ENCODE assay signal across 17 mouse cellular contexts in genomic region chr1:73545401-73545800, GRCm38 (mm10).
DNase-seq lines count a peak whose midpoint lies in the region; ATAC-seq and TF ChIP-seq lines count a peak whose summit lies in the region.
"Had no signal": no experiment of that assay in that cellular context is flagged by ENCODE, and none has a peak within 500 bp of the region (broad histone marks: within the 10 kb centered on the region; RNA-seq: fewer than 3 reads in every experiment).

No protein-coding gene starts in this region.

- no peaks in the 10 kb centered on the region for H3K36me3 ChIP-seq in heart, embryonic 11.5 days (ENCODE audit: control insufficient read depth, insufficient read depth, low read length)
- H3K36me3 ChIP-seq: heart, embryonic 15.5 days; hindbrain, embryonic 10.5 days; limb, embryonic 12.5 days; neural tube, embryonic 13.5 days had no signal

- H3K4me2 ChIP-seq in heart, embryonic 11.5 days = no peak overlapping the region
- H3K4me2 ChIP-seq: heart, embryonic 15.5 days; limb, embryonic 12.5 days; neural tube, embryonic 13.5 days had no signal

- no peak overlapping the region for H3K9ac ChIP-seq in heart, embryonic 11.5 days (ENCODE audit: low read depth, low read length)
- H3K9ac ChIP-seq: forebrain, postnatal 0 days; heart, embryonic 15.5 days; limb, embryonic 12.5 days; neural tube, embryonic 13.5 days had no signal

- H3K4me1 ChIP-seq in heart, embryonic 11.5 days (ENCODE audit: control insufficient read depth, insufficient read depth, low read length) = no peaks in the 10 kb centered on the region
- H3K4me1 ChIP-seq: heart, embryonic 15.5 days had no signal

- H3K27me3 ChIP-seq in heart, embryonic 11.5 days (ENCODE audit: control insufficient read depth, insufficient read depth, low read length) = no peaks in the 10 kb centered on the region
- no peaks in the 10 kb centered on the region for H3K27me3 ChIP-seq in Patski
- H3K27me3 ChIP-seq: heart, embryonic 15.5 days; limb, embryonic 12.5 days; neural tube, embryonic 13.5 days had no signal

- TF ChIP-seq CTCF in Patski (IDR thresholded peaks at IDR 0.05) = no peak

- POLR2A ChIA-PET in Patski (lab: Charles Lee) = interaction anchor here (0.7 kb wide), 1 partner anchor 1956 kb away, joined by 4 read pairs; no protein-coding TSS in a partner anchor

- no peak for ATAC-seq in heart, embryonic 11.5 days (replicated peaks; ENCODE audit: insufficient number of reproducible peaks, low FRiP score, low TSS enrichment)
- peak; percentile 92 for ATAC-seq in Patski
- ATAC-seq: forebrain, postnatal 0 days; intestine, postnatal 0 days had no signal

- H3K9me3 ChIP-seq in heart, embryonic 11.5 days (replicated peaks; ENCODE audit: control insufficient read depth, low read length) = no peaks in the 10 kb centered on the region
- H3K9me3 ChIP-seq: heart, embryonic 15.5 days; hindbrain, embryonic 10.5 days; limb, embryonic 12.5 days; neural tube, embryonic 13.5 days had no signal

- 70% methylated on average over 6 of the region's 6 CpGs for WGBS in heart, embryonic 11.5 days (ENCODE audit: insufficient replicate concordance)

- CTCF ChIA-PET in Patski (lab: Charles Lee) = no interaction called here

- no peak overlapping the region for H3K27ac ChIP-seq in heart, embryonic 11.5 days (ENCODE audit: low read depth, low read length)
- H3K27ac ChIP-seq: heart, embryonic 15.5 days; hindbrain, embryonic 10.5 days; limb, embryonic 12.5 days; neural tube, embryonic 13.5 days had no signal

- in situ Hi-C loops in Patski (cut with MboI; ENCODE audit: low pct_unique_long_range_greater_than_20kb) = no loop called here

- no peak overlapping the region for H3K4me3 ChIP-seq in heart, embryonic 11.5 days (ENCODE audit: low read depth, low read length)
- H3K4me3 ChIP-seq: heart, embryonic 15.5 days; hindbrain, embryonic 10.5 days; limb, embryonic 12.5 days; neural tube, embryonic 13.5 days had no signal

- DNase-seq in heart, adult 11 months = peak; percentile 65
- DNase-seq in Patski (ENCODE audit: low read depth, low spot score) = peak; percentile 84
- peak; percentile 30 for DNase-seq in kidney, adult 18-20 months
- peak; percentile 28 to 51 for DNase-seq in kidney, postnatal 4 days
- DNase-seq in layer of hippocampus, postnatal 10 days (ENCODE audit: low spot score in 2 of 2) = no peak
- DNase-seq in T-cell, adult 2 months (ENCODE audit: low spot score) = no peak
- DNase-seq: adrenal gland, postnatal 14 days; cerebellum, adult 9-10 months; forebrain, postnatal 0 days; layer of hippocampus, adult 9-11 months; right cerebral cortex, postnatal 25 days had no signal

Comparison
In these comparisons a context has a peak if more than half of its experiments do, and no peak if none do; other contexts are left out.
1. DNase-seq: peak in heart, adult 11 months (single experiment), Patski (single experiment), kidney, adult 18-20 months (single experiment) and kidney, postnatal 4 days (2 of 2); none in layer of hippocampus, postnatal 10 days (0 of 2) and T-cell, adult 2 months (single experiment).